Mouse (Mus musculus) limb, embryonic 10.5 days (tissue): ENCODE measurements around the gene M6pr. TPM values are rescaled to one million over a fixed set of nuclear protein-coding genes. Genes with fewer than 3 reads are reported as not detected.
"Not testable (repeated sequence)": the region's sequence is repeated elsewhere in the genome, so short reads cannot be mapped to it uniquely, and the experiment has no call there.

Experiments used
- DNase-seq: peaks from one replicate; pipeline ENCODE4 v3.0.0-alpha.2; 2017; ENCODE audit warnings: low spot score
- H3K27ac ChIP-seq: fragments of 300-500 bp; sonication (generic); 2 replicates; pipeline ENCODE4 v1.5.1; 2016; ENCODE audit warnings: mild to moderate bottlenecking
- H3K27me3 ChIP-seq: fragments of 300-500 bp; sonication (generic); 2 replicates; pipeline ENCODE4 v1.6.1; 2016; ENCODE audit warnings: low read depth, mild to moderate bottlenecking; ENCODE audit not compliant: poor library complexity, severe bottlenecking
- H3K36me3 ChIP-seq: fragments of 300-500 bp; sonication (generic); 2 replicates; pipeline ENCODE4 v1.6.1; 2016; ENCODE audit warnings: mild to moderate bottlenecking, moderate library complexity
- H3K4me1 ChIP-seq: fragments of 300-500 bp; sonication (generic); 2 replicates; pipeline ENCODE4 v1.6.1; 2016
- H3K4me3 ChIP-seq: fragments of 300-500 bp; sonication (generic); 2 replicates; pipeline ENCODE4 v1.5.1; 2016; ENCODE audit warnings: mild to moderate bottlenecking, moderate library complexity
- H3K9me3 ChIP-seq: fragments of 300-500 bp; sonication (generic); replicated peaks from 2 replicates; pipeline ENCODE4 v1.6.1; 2016; ENCODE audit warnings: mild to moderate bottlenecking
- WGBS: fragments of 180-500 bp; shearing (Covaris S2); methylation state at CpG from one replicate; pipeline ENCODE4 v1.1.7; 2016; 5-methylcytosine and 5-hydroxymethylcytosine counted together
- polyA plus RNA-seq: library from polyadenylated mRNA; unstranded; fragments of >200 nt; fragmentation: Nextera tagmentation; extraction: Ambion mirVana; gene quantifications from 2 replicates; pipeline ENCODE4 v1.2.1, GENCODE M21; 2016

The M6pr gene
- polyA plus RNA-seq, 1 experiment from 2014 or later = 85.7 TPM

DNA sequence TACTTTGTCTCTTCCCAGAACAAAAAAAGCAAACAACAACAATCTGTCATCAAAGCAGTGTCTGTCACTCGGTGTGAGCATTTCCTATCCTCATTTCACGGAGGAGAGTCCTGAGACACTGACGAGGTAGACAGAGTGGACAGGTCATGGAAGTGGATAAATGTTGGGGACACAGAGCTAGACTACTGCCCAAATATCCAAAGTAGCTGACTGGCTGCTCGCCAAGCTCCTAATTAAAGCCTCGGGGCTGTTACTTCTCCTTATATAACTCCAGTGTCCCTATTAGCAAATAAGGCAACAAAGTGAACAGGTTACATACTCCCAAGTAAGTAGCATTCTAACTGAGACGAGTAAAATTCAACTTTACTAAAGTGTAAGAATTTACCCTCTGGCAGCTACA is 29.0 kb downstream of the M6pr start:
- Histone ChIP-seq H3K4me1 (peaks cover 30% of the 10 kb centered on the region), H3K4me3 (no peak overlapping the region), H3K9me3 (no peaks in the 10 kb centered on the region), H3K27me3 (no peaks in the 10 kb centered on the region), H3K36me3 (peaks cover 41% of the 10 kb centered on the region), H3K27ac (no peak overlapping the region)
- DNase-seq = no peak
- WGBS = 72% methylated on average over 6 of the region's 6 CpGs

GRCm38 (mm10) chr6:122339047-122339647 is 30.6 kb downstream of the M6pr start:
- Histone ChIP-seq H3K27ac (peak overlapping the region; percentile 96), H3K36me3 (peaks cover 25% of the 10 kb centered on the region), H3K9me3 (no peaks in the 10 kb centered on the region), H3K4me3 (peak overlapping the region; percentile 82), H3K4me1 (peaks cover 30% of the 10 kb centered on the region), H3K27me3 (no peaks in the 10 kb centered on the region)
- DNase-seq = peak; percentile 80
- WGBS = under 1% methylated on average over 41 of the region's 51 CpGs

DNA sequence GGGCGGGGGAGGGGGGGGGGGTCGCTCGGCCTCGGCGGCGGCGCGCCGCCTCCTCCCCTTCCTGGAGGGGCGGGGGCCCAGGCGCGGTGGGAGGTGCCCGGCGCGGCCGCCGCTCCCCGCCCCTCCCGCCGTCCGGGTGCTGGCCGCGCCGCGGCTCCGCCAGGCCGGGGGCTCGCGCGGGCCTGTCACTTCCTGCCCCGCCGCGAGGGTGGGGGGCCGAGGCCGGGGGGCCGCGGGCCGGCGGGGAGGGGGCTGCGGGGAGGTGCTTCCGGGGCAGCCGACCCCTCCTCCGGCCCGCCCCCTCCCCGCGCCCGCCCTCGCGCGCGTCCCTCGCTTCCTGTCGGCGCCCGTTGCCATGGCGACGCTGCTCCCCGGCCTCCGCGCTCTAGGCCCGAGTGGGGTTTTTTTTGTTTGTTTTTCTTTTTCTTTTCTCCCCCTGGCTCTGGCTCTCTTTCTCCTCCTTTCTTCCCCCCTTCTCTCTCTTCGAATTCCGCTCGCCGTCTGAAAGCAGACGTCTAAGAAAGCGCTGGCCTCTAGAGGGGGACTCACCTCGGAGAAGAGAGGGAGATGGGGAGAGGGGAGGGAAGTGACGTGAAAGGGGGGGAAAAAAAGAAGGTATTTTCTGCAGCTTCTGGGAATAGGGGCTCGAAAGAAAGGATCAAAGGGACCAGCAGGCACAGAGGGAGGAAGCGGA is 31.3 kb downstream of the M6pr start:
- Histone ChIP-seq H3K4me1 (peaks cover 30% of the 10 kb centered on the region), H3K4me3 (peak overlapping the region; percentile 82), H3K36me3 (peaks cover 18% of the 10 kb centered on the region), H3K9me3 (no peaks in the 10 kb centered on the region), H3K27me3 (no peaks in the 10 kb centered on the region), H3K27ac (peak overlapping the region; percentile 96)
- WGBS = under 1% methylated on average over 39 of the region's 71 CpGs
- peak; percentile 94 for DNase-seq

- Histone ChIP-seq H3K4me1 (peaks cover 30% of the 10 kb centered on the region), H3K27me3 (no peaks in the 10 kb centered on the region), H3K9me3 (no peaks in the 10 kb centered on the region), H3K27ac (peak within 1 kb of the TSS; percentile 96), H3K4me3 (peak within 1 kb of the TSS; percentile 82), H3K36me3 (peaks cover 12% of the 10 kb centered on the region)
- WGBS = 2% methylated on average over 17 of the region's 17 CpGs
- DNase-seq = no peak
Observed at GRCm38 (mm10) chr6:122340349-122341000, 32.0 kb downstream of the M6pr start, which contains the start of gene Phc1. Phc1 (minus strand) TSS chr6:122340561.

GRCm38 (mm10) chr6:122341038-122341810 is 32.7 kb downstream of the M6pr start:
- no peak for DNase-seq
- no peaks in the 10 kb centered on the region for H3K27me3 ChIP-seq
- 41% methylated on average over 7 of the region's 7 CpGs for WGBS
- H3K4me1 ChIP-seq = peaks cover 30% of the 10 kb centered on the region
- peak overlapping the region; percentile 96 for H3K27ac ChIP-seq
- peak overlapping the region; percentile 82 for H3K4me3 ChIP-seq
- H3K9me3 ChIP-seq = no peaks in the 10 kb centered on the region
- peaks cover 6% of the 10 kb centered on the region for H3K36me3 ChIP-seq

DNA sequence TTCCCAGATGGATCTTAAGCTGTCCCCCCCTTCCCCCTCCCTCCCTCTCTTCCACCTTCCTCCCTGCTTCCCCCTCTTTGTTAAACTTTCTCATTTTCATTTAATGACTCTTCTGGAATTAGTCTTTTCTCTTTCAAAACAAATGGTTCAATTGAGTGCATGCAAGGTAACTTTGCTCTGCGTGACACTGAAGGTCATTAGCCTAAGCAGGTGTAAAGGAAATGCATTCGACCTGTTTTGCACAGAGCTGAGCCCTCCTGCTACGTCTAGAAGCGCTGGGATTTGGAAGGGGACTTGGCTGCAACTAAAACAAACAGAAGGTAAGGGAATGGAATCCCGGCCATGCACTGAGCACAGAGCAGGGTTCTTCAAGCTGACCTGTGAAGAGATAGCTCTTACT is 33.6 kb downstream of the M6pr start:
- Histone ChIP-seq H3K27me3 (no peaks in the 10 kb centered on the region), H3K9me3 (no peaks in the 10 kb centered on the region), H3K4me1 (peaks cover 30% of the 10 kb centered on the region), H3K27ac (no peak overlapping the region), H3K36me3 (no peaks in the 10 kb centered on the region), H3K4me3 (no peak overlapping the region)
- no peak for DNase-seq
- 17% methylated on average over 5 of the region's 5 CpGs for WGBS

- Histone ChIP-seq H3K9me3 (no peaks in the 10 kb centered on the region), H3K4me1 (peaks cover 16% of the 10 kb centered on the region), H3K27me3 (no peaks in the 10 kb centered on the region), H3K36me3 (no peaks in the 10 kb centered on the region), H3K27ac (no peak overlapping the region), H3K4me3 (no peak overlapping the region)
- WGBS = 73% methylated on average over 10 of the region's 10 CpGs
- DNase-seq = no peak
Observed at GRCm38 (mm10) chr6:122343719-122344118, 35.2 kb downstream of the M6pr start.

DNA sequence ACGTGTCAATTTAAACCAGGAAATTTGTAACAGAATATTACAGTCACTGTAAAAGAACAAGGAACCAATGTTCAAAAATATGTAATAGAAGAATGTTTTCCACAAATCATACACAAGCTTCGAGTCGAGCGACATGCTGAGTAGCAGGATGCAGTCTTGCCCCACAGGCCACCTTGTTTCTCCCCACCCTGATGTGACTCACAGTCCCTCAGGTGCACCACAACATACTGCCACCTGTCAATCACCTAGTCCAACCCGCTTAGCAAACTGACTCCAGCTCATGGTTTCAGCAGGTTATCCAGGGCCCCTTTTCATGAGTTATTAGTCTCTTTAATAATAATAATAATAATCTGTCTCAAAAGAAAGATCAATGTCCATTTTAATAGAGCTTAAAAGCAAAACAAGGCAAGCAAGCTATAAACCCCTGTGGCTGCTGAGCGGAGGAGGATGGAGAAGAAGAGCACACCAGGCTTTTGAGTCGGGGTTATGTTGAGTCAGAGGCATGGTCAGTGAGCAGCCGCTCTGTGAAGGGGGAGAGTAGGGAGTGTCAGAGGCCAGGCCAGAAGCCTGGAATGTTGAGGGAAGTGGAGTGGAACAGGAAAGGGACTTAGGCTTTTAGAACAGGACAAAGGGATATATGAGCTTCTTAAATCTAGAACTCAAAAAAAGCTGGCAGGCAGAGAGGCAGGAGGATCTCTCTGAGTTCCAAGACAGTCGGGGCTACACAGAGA is 36.0 kb downstream of the M6pr start:
- Histone ChIP-seq H3K27ac (no peak overlapping the region), H3K4me3 (no peak overlapping the region), H3K9me3 (no peaks in the 10 kb centered on the region), H3K27me3 (no peaks in the 10 kb centered on the region), H3K36me3 (no peaks in the 10 kb centered on the region), H3K4me1 (peaks cover 14% of the 10 kb centered on the region)
- DNase-seq = no peak
- WGBS = 69% methylated on average over 9 of the region's 9 CpGs

DNA sequence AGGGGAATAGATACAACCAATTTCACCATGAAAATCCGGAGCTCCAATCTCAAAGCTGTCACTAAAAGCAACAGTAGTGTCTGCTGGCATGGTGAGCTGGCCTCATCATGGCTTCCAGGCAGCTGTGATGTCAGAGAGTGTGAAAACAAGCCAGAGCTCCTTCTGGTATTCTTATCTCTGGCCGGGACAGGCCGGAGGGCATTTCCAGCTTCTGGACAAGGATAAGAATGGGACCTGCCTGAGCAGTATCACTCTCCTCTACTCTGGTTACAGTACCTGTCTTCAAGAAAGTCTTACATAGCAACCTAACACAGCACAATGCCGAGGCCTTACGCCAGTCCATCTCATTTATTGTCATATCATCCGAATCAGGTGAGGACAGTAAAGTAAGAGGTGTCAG is 37.2 kb downstream of the M6pr start:
- Histone ChIP-seq H3K27ac (no peak overlapping the region), H3K36me3 (no peaks in the 10 kb centered on the region), H3K9me3 (no peaks in the 10 kb centered on the region), H3K4me1 (peaks cover 10% of the 10 kb centered on the region), H3K4me3 (no peak overlapping the region), H3K27me3 (no peaks in the 10 kb centered on the region)
- no peak for DNase-seq
- 78% methylated on average over 6 of the region's 6 CpGs for WGBS

DNA sequence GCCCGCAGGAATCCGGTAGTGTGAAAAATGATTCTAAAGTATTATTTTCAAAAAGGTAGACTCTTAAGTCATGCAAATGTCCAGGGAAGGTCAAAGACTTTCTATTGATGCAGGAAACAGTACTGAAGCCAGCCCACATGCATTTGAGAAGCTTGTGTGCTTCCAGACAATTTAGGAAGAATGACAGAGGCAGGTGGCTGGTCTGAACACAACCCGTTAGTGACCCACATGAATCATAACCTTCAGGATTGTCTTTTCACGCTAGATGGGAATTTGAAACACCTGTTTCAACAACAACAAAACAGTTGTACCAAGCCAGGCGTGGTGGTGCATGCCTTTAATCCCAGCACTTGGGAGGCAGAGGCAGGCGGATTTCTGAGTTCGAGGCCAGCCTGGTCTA is 37.9 kb downstream of the M6pr start:
- H3K27ac ChIP-seq = no peak overlapping the region
- WGBS = 88% methylated on average over 7 of the region's 7 CpGs

DNA sequence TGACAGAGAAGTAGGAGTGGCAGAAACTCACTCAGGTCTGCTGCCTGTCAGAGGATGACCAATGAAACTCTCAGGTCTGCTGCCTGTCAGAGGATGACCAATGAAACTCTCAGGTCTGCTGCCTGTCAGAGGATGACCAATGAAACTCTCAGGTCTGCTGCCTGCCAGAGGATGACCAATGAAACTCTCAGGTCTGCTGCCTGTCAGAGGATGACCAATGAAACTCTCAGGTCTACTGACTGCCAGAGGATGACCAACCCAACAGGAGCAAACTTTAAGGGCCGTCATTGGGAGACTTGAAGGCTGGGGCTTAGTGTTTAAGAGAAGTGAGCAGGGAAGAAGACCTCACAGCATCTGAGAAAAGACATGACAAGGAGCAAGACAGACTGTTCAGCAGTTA is 38.8 kb downstream of the M6pr start:
- 51% methylated on average over 1 of the region's 1 CpGs for whole genome bisulfite sequencing
- not testable (repeated sequence) for H3K27ac ChIP-seq, H3K36me3 ChIP-seq, DNase-seq, H3K4me1 ChIP-seq, H3K27me3 ChIP-seq, H3K4me3 ChIP-seq, H3K9me3 ChIP-seq

More for the DNA sequence above, 37.9 kb downstream of the M6pr start:
- H3K9me3 ChIP-seq = no peaks in the 10 kb centered on the region
- no peak for DNase-seq
- no peaks in the 10 kb centered on the region for H3K36me3 ChIP-seq
- H3K4me3 ChIP-seq = no peak overlapping the region
- 0 out of 2 replicates have a peak, but pooled peaks cover 4% of the 10 kb centered on the region for H3K4me1 ChIP-seq
- no peaks in the 10 kb centered on the region for H3K27me3 ChIP-seq

DNA sequence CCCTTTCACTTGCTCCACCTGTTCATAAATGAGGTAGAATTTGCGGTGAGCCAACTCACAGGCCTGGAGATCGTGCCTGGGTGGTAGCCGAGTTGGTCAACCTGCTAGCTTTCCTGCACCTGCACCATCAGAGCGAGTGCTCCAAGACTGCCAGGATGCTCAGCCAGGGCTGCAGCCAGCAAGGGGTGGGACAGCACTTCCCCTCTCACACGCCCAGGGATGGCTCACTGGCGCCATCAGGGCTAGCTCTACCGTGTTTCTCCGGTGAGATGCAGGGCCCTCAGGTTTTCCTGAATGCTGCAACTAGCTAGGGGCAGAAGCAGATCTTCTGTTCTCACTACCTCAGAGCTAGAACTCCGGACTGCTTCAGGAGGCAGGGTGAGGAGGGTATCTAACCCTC is 47.4 kb downstream of the M6pr start:
- H3K9me3 ChIP-seq = no peaks in the 10 kb centered on the region
- H3K4me1 ChIP-seq = no peaks in the 10 kb centered on the region
- no peaks in the 10 kb centered on the region for H3K36me3 ChIP-seq
- H3K27me3 ChIP-seq = no peaks in the 10 kb centered on the region
- WGBS = 54% methylated on average over 9 of the region's 9 CpGs
- H3K4me3 ChIP-seq = no peak overlapping the region
- DNase-seq = no peak
- H3K27ac ChIP-seq = no peak overlapping the region
